Mouse (Mus musculus) thymus, adult 2 months (tissue): Measurements from ENCODE around the gene Lyl1. TPM values are rescaled to one million over a fixed set of nuclear protein-coding genes. Genes with fewer than 3 reads are reported as not detected.
A peak's percentile ranks its signal among the peaks of the same experiment; 100 is the strongest.

Source experiments
- DNase-seq: peaks from one replicate; pipeline ENCODE4 v3.0.0; 2021
- H3K27ac ChIP-seq: fragments of 200-500 bp; 2 replicates; pipeline ENCODE4 v1.5.1; 2012; ENCODE audit warnings: low read length, control low read depth; ENCODE audit not compliant: control insufficient read depth, insufficient read depth
- H3K27me3 ChIP-seq: fragments of 200-500 bp; 2 replicates; pipeline ENCODE4 v1.6.1; 2012; ENCODE audit warnings: mild to moderate bottlenecking, low read length, moderate library complexity, mixed read lengths; ENCODE audit not compliant: control insufficient read depth, insufficient read depth
- H3K36me3 ChIP-seq: fragments of 200-500 bp; 2 replicates; pipeline ENCODE4 v1.6.1; 2012; ENCODE audit warnings: mild to moderate bottlenecking, low read length, moderate library complexity; ENCODE audit not compliant: control insufficient read depth, insufficient read depth
- H3K4me1 ChIP-seq: fragments of 200-500 bp; replicated peaks from 2 replicates; pipeline ENCODE4 v1.6.1; 2012; ENCODE audit warnings: low read length; ENCODE audit not compliant: control insufficient read depth, insufficient read depth
- H3K4me3 ChIP-seq: fragments of 200-500 bp; 2 replicates; pipeline ENCODE4 v1.5.1; 2012; ENCODE audit warnings: mild to moderate bottlenecking, low read length, control low read depth, moderate library complexity; ENCODE audit not compliant: control insufficient read depth, insufficient read depth
- CTCF ChIP-seq: fragments of 200-500 bp; IDR thresholded peaks from 2 replicates; pipeline ENCODE4 v1.5.1; 2012; ENCODE audit warnings: mild to moderate bottlenecking, control low read depth, low read length, moderate library complexity, borderline replicate concordance; ENCODE audit not compliant: control insufficient read depth, poor library complexity, insufficient read depth; ENCODE audit errors: extremely low read depth
- POLR2A ChIP-seq: fragments of 200-500 bp; IDR thresholded peaks from 2 replicates; pipeline ENCODE4 v1.6.1; 2012; ENCODE audit warnings: mild to moderate bottlenecking, low read length, control low read depth, moderate library complexity; ENCODE audit not compliant: control insufficient read depth, poor library complexity, insufficient read depth; ENCODE audit errors: extremely low read depth
- WGBS: fragments of 180-500 bp; shearing (Covaris S2); methylation state at CpG from one replicate; pipeline ENCODE4 v1.1.7; 2018; 5-methylcytosine and 5-hydroxymethylcytosine counted together
- polyA plus RNA-seq: library from polyadenylated mRNA; depleted of rRNA; stranded (reverse); fragments of >200 nt; gene quantifications from 2 replicates; pipeline ENCODE4 v1.2.3, GENCODE M21; 2012; rRNA removed

The Lyl1 gene
- polyA plus RNA-seq = 7.1 and 7.5 TPM in 2 replicates

GRCm38 (mm10) chr8:84700941-84701911, at the start of gene Lyl1:
Gene Lyl1 (plus strand): TSS chr8:84701457.
- H3K27ac ChIP-seq = peak within 1 kb of the TSS; percentile 86
- peaks cover 52% of the 10 kb centered on the region for H3K4me1 ChIP-seq
- H3K4me3 ChIP-seq = peak within 1 kb of the TSS; percentile 29
- no peaks in the 10 kb centered on the region for H3K36me3 ChIP-seq
- TF ChIP-seq CTCF (no peak), POLR2A (no peak)
- peaks cover 7% of the 10 kb centered on the region for H3K27me3 ChIP-seq
- 2% methylated on average over 34 of the region's 34 CpGs for WGBS
- DNase-seq = peak; percentile 47

GRCm38 (mm10) chr8:84653092-84653631, 48.1 kb upstream of the Lyl1 start:
- WGBS = 93% methylated on average over 9 of the region's 9 CpGs
- Histone ChIP-seq H3K4me3 (no peak overlapping the region), H3K36me3 (no peaks in the 10 kb centered on the region), H3K4me1 (peaks cover 16% of the 10 kb centered on the region), H3K27me3 (no peaks in the 10 kb centered on the region), H3K27ac (no peak overlapping the region)
- TF ChIP-seq POLR2A (no peak), CTCF (no peak)
- no peak for DNase-seq

GRCm38 (mm10) chr8:84654597-84654996, 46.7 kb upstream of the Lyl1 start:
- Histone ChIP-seq H3K4me1 (peaks cover 16% of the 10 kb centered on the region), H3K36me3 (no peaks in the 10 kb centered on the region), H3K4me3 (no peak overlapping the region), H3K27ac (no peak overlapping the region), H3K27me3 (no peaks in the 10 kb centered on the region)
- no peak for DNase-seq
- TF ChIP-seq POLR2A (no peak), CTCF (no peak)
- 68% methylated on average over 4 of the region's 4 CpGs for WGBS

- 0 out of 2 replicates have a peak overlapping the region, but pooled peaks have one; percentile 2 for H3K27ac ChIP-seq
- TF ChIP-seq CTCF = no peak
- TF ChIP-seq POLR2A = no peak
- H3K36me3 ChIP-seq = no peaks in the 10 kb centered on the region
- H3K4me3 ChIP-seq = peak overlapping the region; percentile 57
- no peaks in the 10 kb centered on the region for H3K27me3 ChIP-seq
- peaks cover 24% of the 10 kb centered on the region for H3K4me1 ChIP-seq
- no peak for DNase-seq
- WGBS = 19% methylated on average over 15 of the region's 15 CpGs
These were observed 45.7 kb upstream of the Lyl1 start for GRCm38 (mm10) chr8:84655336-84656190.

- no peaks in the 10 kb centered on the region for H3K27me3 ChIP-seq
- H3K27ac ChIP-seq = 0 out of 2 replicates have a peak overlapping the region, but pooled peaks have one; percentile 2
- no peaks in the 10 kb centered on the region for H3K36me3 ChIP-seq
- WGBS = 4% methylated on average over 10 of the region's 10 CpGs
- TF ChIP-seq POLR2A (no peak), CTCF (peak; percentile 19; the same call in 1 of the 2 replicates)
- peak overlapping the region; percentile 57 for H3K4me3 ChIP-seq
- DNase-seq = peak; percentile 21
- H3K4me1 ChIP-seq = peaks cover 24% of the 10 kb centered on the region
These were observed 45.1 kb upstream of the Lyl1 start for GRCm38 (mm10) chr8:84656191-84656525.

- Histone ChIP-seq H3K27me3 (no peaks in the 10 kb centered on the region), H3K4me3 (peak overlapping the region; percentile 57), H3K27ac (peak overlapping the region; percentile 36; the same call in 1 of the 2 replicates), H3K4me1 (peaks cover 28% of the 10 kb centered on the region), H3K36me3 (no peaks in the 10 kb centered on the region)
- TF ChIP-seq POLR2A = peak; percentile 53; the same call in 1 of the 2 replicates
- TF ChIP-seq CTCF = peak; percentile 32; the same call in 1 of the 2 replicates
- WGBS = under 1% methylated on average over 23 of the region's 23 CpGs
- peak; percentile 76 for DNase-seq
These were observed 44.6 kb upstream of the Lyl1 start for GRCm38 (mm10) chr8:84656641-84657126.
